Mouse (Mus musculus): Measurements from ENCODE around the gene Prr5l.
"Not testable (repeated sequence)": the region's sequence is repeated elsewhere in the genome, so short reads cannot be mapped to it uniquely, and the experiment has no call there.

The Prr5l gene

GRCm38 (mm10) chr2:101761898-101762297 lies 120.9 kb downstream of the Prr5l start:
- no peak for DNase-seq (ENCODE audit: low spot score)

GRCm38 (mm10) chr2:101759523-101760277 lies 123.1 kb downstream of the Prr5l start:
- DNase-seq (ENCODE audit: low spot score) = no peak

GRCm38 (mm10) chr2:101757806-101758205 lies 125.0 kb downstream of the Prr5l start:
- DNase-seq (ENCODE audit: low spot score) = no peak

GRCm38 (mm10) chr2:101756069-101756753 lies 126.6 kb downstream of the Prr5l start:
- DNase-seq (ENCODE audit: low spot score) = no peak

DNA sequence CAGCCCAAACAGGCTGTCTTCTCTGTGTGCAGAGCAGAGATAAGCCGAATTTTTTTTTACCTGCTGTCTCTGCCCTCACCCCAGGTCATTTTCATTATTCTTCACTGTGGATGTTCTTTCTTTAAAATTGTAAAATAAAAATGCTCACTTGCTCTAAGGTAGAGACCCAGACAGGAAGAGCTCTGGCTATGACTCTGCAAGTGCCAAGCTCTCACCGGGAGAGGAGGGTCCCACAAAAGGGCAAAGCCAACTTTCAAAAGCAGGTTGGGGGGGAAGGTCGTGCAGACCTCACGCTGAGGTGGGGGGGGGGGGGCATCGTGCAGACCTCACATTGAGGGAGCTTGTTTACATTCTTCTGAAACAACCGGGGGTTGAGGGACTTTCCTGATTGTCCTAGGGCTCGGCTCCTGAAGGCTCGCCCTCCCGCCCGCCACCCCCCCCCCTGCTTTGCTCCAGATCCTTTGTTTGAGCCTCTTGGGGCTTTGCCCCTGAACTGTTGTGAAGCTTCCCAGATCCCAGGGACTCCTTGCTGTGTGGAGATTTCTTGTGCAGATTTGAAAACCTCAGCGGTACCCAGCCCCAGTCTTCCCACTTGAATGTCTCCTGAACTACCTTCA lies 127.8 kb downstream of the Prr5l start:
- peak; percentile 45 for DNase-seq (ENCODE audit: low spot score)

GRCm38 (mm10) chr2:101754428-101754827 lies 128.4 kb downstream of the Prr5l start:
- no peak for DNase-seq (ENCODE audit: low spot score)

DNA sequence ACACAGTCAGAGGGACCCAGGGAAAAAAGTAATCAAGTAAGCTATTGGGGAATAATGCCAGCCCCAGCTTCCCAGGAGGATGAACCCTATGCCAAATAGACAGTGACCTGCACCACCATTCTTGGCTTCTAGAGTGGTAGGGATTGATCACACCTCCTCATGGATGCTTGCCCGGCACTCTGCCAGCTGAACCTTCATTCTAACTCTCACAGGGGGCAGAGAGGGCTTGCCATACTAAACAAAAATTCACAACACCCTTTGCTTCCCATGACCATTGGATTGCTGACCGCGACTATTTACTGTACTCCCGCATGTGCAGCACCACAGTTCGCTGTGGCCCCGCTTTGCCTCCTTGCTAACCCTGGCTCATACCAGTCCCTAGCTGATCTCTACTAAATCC lies 129.8 kb downstream of the Prr5l start:
- DNase-seq (ENCODE audit: low spot score) = no peak

DNA sequence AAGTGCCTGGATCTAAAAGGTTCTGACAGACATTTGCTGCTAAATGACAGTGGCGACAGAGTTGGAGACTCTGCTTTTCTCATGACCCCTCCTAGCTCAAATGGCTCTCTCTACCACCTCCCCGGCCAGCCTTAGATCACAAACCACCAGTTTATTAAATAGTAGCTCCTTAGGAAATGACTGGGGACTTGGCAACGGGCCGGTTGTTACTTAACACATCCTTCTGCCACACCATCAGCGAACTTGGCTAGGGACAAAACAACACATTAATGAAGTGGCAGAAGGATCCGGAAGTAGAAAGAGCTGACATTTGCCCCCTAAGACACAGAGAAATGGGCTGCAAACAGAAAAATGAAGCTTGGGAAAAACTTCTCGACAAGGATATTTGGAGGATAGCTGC lies 130.4 kb downstream of the Prr5l start:
- DNase-seq (ENCODE audit: low spot score) = no peak

- DNase-seq (ENCODE audit: low spot score) = peak; percentile 67
These were observed 131.4 kb downstream of the Prr5l start for GRCm38 (mm10) chr2:101751236-101751922.

DNA sequence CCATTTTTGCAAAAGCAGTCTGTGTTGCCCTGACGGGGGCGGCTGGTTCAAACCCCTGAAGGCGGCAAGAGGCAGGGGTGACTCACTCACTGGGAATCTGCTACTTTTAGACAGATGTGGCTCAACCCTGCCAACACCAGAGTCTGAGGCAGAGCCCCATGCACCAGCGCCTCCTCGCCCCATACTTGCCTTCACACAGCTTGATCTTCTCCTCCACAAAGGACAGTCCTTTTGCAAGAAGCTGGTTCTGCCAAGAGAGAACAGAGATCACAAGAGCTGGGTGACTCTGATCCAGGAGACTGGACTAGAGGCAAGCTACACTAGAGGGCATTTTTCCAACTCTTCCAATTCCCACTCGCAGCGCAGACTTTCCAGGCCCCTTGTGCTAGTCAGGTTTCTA lies 136.3 kb downstream of the Prr5l start:
- DNase-seq (ENCODE audit: low spot score) = no peak

DNA sequence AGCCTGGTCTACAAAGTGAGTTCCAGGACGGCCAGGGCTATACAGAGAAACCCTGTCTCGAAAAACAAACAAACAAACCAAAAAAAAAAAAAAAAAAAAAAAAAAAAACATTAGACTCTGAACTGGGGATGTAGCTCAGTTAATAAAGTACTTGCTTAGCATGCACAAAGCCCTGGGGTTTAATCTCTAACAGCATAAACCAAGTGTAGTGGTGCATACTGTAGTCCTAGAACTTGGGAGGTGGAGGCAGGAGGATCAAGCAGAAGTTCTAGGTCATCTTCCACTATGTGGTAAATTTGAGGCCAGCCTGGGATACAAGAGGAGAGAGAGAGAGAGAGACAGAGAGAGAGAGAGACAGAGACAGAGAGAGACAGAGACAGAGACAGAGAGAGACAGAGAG lies 137.2 kb downstream of the Prr5l start:
- DNase-seq (ENCODE audit: low spot score) = not testable (repeated sequence)

DNA sequence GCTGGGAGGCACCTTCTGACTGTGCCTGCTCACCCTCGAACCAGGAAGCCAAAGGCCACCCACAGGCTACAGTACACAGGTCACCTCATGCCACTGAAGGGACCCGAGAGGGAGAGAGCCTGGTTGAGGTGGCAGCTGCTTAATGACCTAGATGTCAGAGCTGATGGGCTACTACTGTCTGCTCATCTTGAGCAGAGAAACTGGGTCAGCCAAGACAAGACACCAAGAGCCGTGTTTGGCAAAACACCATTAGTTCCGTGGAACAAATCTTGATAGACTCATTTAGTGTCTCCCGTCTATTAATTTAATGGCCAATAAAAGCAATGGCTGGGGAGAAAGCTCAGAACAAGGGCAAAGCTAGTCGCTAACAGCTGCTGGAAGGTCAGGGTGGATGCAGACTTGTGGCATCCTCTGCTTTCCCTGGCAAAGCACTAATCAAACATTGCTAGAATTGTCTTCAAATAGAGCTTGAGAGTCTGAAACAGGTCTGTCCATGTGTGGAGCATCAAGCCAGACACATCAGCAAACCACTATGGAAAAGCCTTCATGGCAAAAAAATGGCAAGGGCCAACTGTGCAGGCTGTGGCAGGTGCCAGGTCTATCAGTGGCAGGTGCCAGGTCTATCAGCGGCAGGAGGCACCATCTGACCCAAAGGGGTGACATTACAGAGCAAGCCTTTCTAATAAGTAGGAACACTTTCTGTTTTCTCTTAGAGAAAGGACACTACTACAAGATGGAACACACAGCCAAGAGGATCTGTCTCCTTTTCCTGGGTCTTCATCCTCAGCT lies 140.6 kb downstream of the Prr5l start:
- no peak for DNase-seq (ENCODE audit: low spot score)

DNA sequence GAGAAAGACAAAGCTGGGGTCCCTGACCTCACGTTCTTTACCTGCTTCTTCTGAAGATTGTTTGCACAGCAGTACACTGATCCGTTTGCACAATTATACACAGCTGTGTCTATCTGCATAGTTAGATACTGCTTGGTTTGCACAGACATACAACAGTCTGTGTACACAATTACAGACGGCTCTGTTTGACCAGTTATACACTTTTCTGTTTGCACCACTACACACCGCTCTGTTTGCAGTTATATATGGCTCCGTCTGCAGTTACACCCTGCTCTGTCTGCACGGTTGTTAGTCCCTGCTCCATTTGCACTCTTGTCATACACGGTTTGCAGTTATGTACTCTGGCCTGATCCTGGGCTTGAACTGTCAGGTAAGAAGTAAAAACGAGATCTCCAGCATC lies 141.2 kb downstream of the Prr5l start:
- DNase-seq (ENCODE audit: low spot score) = no peak

DNA sequence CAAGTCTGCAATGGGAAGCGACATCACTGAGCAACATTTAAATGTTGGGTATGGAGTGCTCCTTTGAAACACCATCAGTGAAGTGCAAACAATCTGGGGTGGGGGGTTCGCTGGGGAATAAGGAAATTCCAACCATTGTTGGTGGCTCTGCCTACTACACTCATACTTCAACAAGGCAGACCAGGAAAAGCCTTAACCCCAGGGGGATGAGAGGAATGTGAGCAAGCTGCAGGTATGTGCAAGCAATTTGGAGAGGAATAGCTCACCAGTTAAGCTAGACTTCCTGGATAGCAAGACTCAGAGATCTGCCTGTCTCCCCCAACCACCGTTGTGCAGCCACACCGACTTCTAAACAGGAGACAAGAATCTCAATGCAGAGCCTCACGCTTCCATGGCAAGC lies 142.9 kb downstream of the Prr5l start:
- no peak for DNase-seq (ENCODE audit: low spot score)

- no peak for DNase-seq (ENCODE audit: low spot score)
These were observed 149.3 kb downstream of the Prr5l start for GRCm38 (mm10) chr2:101733564-101733963.

DNA sequence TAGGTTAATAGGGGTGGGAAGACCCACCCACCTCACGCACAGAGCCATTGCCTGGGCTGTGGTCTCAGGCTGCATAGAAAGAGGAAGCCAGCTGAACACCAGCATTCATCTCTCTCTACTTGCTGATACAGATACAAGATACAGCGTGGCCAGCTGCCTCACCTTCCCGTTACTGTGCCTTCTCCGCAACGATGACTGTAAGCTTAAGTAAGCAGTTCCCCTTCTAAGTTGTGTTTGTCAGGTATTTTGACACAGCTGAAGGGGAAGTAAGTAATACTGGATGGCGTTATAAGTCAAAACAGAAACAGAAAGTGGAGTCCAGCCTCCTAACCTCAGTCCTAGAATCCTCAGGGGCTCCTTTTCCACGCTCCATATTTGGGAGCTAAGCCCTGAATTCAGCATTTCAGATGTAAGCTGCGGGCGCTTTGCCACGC lies 150.0 kb downstream of the Prr5l start:
- no peak for DNase-seq (ENCODE audit: low spot score)

DNA sequence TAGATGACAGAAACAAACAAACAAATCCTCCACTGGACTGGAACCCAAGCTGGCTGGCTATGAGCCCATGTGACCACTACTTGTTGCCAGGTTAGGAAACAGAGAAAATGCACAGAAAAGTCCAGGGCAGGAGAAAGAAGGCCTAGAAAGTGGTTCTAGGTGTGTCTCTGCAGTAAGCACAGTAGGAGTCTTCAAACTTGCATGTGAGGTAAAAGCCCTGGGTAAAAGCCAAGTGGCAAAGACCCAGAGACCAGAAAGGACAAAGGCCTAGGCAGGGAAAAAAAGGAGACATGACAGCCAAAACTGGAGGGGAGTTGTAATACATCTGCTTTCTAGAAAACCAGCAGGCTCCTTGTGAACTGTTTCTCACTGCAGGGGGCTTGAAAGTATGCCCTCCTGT lies 151.9 kb downstream of the Prr5l start:
- DNase-seq (ENCODE audit: low spot score) = no peak

GRCm38 (mm10) chr2:101729472-101729871 lies 153.4 kb downstream of the Prr5l start:
- DNase-seq (ENCODE audit: low spot score) = no peak

- DNase-seq (ENCODE audit: low spot score) = no peak
These were observed 155.0 kb downstream of the Prr5l start for GRCm38 (mm10) chr2:101727787-101728186.

- peak; percentile 8 for DNase-seq (ENCODE audit: low spot score)
These were observed 159.4 kb downstream of the Prr5l start for GRCm38 (mm10) chr2:101723333-101723881.

Measured in embryo, embryonic 10.5 days (tissue).